Mouse (Mus musculus): Measurements from ENCODE around the gene Nlrp2. TPM values are rescaled to one million over a fixed set of nuclear protein-coding genes. Genes with fewer than 3 reads are reported as not detected.

Nlrp2 gene
- not detected for total RNA-seq (2021)

DNA sequence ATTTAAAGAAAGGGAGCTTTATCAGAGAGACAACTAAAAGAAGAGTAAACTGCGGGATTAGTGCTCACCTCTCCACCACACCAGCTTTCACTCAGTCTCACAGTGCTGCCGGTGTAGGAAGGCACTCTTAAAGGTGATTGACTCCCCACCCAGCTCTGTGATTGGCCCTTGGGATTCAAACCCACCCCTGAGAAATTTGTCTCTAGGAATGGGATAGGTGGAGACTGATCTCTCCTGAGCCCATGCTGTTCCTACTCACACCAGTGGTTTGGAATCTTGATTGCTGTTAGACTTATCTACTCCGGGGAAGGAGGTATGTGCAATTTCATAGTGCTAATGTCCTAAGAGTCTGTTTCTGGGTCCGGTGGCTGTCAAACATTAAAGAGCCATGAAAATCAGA is at the start of gene Nlrp2:
TSS of gene Nlrp2 (minus strand) at position 101 of the 400 bp plus-strand sequence.
- intact Hi-C loops (cut with DNase I) = no loop called here

DNA sequence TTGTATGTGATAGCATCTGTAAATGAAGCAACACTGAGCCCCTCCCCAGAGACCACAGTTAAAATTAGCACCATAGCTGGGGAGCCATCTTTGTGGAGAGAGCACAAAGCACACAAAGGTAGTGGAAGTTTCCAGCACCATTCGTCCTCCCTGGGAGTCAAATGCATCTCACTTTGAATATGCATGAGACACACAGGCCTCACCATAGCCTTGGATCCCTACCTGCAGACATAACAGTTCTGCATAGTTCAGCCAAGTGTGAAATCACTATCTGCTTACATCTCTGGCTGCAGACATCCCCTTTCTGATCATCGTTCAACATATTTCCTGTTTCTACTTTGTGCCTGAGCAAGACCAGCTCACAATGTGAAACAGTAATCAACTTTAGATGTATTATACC is 15.9 kb upstream of the Nlrp2 start:
- intact Hi-C loops (cut with DNase I) = loop anchor here (1.0 kb wide), 1 partner anchor 31 kb away; no protein-coding TSS in a partner anchor
- no peak for DNase-seq (ENCODE audit: low spot score in 2 of 2)

More for the DNA sequence above, at the start of gene Nlrp2:
- no peak for DNase-seq (ENCODE audit: low spot score in 2 of 2)

DNA sequence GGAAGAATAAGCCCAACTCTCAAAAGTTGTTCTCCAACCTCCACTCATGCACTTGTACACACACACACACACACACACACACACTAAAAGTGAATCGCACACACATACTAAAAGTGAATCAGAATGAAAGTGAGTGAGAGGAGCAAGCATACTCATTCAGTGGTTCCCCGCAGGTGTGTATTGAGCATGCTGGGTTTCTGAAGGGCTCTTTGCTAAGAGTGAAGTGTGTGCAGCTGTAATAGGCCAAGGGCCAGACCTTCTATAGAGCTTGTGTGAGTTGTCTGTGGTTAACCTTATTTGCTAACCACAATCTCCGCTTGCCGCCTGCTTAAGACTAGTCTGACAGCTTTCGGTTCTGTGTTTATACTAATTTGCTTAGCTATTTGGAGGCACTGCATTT is 12.8 kb upstream of the Nlrp2 start:
- intact Hi-C loops (cut with DNase I) = no loop called here
- no peak for DNase-seq (ENCODE audit: low spot score in 2 of 2)

DNA sequence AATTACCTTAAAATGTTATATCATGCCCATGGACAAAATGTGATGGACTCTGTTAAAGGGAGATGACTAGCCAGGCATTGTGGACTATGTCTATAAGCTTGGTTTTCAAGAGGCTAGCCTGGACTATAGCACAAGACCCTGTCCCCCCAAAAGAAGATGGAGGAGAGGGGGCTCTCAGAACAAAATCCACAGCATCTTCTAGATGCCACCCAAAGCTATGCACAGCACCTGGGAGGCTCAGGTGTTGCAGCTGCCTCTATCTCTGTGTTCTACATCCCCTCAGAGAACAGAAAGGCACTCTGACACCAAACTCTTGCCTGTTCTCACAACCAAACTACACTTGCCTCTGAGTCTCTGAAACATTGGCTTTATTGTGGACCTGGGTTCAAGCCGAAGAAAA is 598 bp downstream of the Nlrp2 start, which contains the start of gene Gm5065:
TSS of gene Gm5065 (plus strand) at position 301 of the 400 bp plus-strand sequence.
- intact Hi-C loops (cut with DNase I) = no loop called here
- no peak for DNase-seq (ENCODE audit: low spot score in 2 of 2)

DNA sequence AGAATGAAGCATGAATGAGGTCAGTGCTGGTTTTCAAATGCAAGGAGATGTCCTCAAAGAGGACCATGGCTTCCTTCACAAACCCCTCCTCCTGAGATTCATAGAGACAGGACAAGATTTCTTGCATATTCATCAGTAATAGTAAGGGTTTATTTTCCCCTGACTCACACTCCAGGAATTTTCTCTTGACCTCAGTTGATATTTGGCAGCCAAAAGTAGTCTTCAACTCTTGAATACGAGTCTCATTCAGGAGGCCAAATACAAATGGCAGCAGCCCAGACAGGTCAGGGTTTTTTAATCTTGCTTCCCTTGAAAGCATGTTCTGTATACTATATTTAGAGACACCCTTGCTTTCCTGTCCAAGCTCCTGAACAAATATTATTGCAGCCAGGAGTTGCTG is 23.3 kb downstream of the Nlrp2 start:
- intact Hi-C loops (cut with DNase I) = no loop called here
- DNase-seq (ENCODE audit: low spot score in 2 of 2) = no peak

DNA sequence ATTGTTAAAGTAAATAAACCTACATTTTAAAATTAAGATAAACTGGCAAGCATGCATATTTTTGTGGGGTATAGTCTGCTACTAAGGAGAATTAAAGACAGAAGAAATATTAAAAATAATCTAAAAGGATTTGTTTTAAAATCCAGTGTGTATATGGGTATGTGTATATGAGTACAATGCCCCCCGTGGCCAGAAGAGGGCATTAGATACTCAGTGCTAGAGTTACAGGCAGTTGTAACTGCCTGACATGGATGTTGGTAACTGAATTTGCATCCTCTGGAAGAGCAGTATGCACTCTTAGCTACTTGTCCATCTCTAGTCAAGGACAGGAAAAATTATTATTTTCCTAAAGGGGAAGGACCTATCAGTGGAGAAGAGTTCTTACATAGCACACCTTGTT is 62.6 kb downstream of the Nlrp2 start:
- no peak for DNase-seq (ENCODE audit: low spot score in 2 of 2)
- intact Hi-C loops (cut with DNase I) = no loop called here

DNA sequence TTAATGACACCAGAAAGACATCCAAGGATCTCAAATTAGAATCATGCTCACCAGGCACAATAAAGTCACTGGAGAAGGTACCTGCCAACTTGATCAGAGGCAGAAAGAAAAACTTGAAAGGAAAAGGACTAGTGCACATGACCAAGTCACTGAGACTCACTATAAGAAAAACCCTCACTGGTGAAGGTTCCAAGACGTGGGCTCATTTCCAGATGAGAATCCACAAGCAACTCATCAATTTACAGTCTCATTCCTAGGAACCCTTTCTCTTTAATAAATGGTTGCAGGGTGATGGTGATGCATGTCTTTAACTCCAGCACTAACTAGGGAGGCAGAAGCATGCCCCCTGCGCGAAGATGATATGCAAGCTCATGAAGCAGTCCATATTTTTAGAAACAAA is 87.8 kb downstream of the Nlrp2 start:
- DNase-seq (ENCODE audit: low spot score in 2 of 2) = no peak
- intact Hi-C loops (cut with DNase I) = no loop called here

Other genes with a start within 250 kb of the Nlrp2 start
- gene Rfpl4, start 234.1 kb downstream of the Nlrp2 start, total RNA-seq (2021) = not detected
- under 1 TPM; 0.32 to 0.68 TPM for gene Rasl2-9, start 225.1 kb downstream of the Nlrp2 start, total RNA-seq (2021)
- gene Vmn1r55, start 201.4 kb downstream of the Nlrp2 start, total RNA-seq (2021) = not detected
- gene Vmn1r56, start 154.3 kb downstream of the Nlrp2 start, total RNA-seq (2021) = not detected
- gene Vmn1r57, start 132.5 kb downstream of the Nlrp2 start, total RNA-seq (2021) = not detected
- not detected for gene Gm5065, start 498 bp downstream of the Nlrp2 start, total RNA-seq (2021)
- not detected for gene Vmn1r58, start 62.4 kb upstream of the Nlrp2 start, total RNA-seq (2021)
- not detected for gene Vmn1r59, start 105.7 kb upstream of the Nlrp2 start, total RNA-seq (2021)
- not detected for gene Vmn2r28, start 142.9 kb upstream of the Nlrp2 start, total RNA-seq (2021)
- gene Vmn1r60, start 196.3 kb upstream of the Nlrp2 start, total RNA-seq (2021) = not detected